Mouse (Mus musculus) forebrain, embryonic 11.5 days (tissue): Measurements from ENCODE around the gene Atp2b2. TPM values are rescaled to one million over a fixed set of nuclear protein-coding genes. Genes with fewer than 3 reads are reported as not detected.

Source experiments
- ATAC-seq: fragments of 200-750 bp; cut with Nextera tagmentation; replicated peaks from 2 replicates; pipeline ENCODE4 v1.8.0; 2017; ENCODE audit warnings: moderate TSS enrichment; ENCODE audit not compliant: low FRiP score
- DNase-seq: peaks from one replicate; pipeline ENCODE4 v3.0.0-alpha.2; 2017; ENCODE audit warnings: low spot score
- H3K27ac ChIP-seq: fragments of 300-500 bp; sonication (generic); 2 replicates; pipeline ENCODE4 v1.5.1; 2014; ENCODE audit warnings: low read depth, low read length
- H3K27me3 ChIP-seq: fragments of 300-500 bp; sonication (generic); 2 replicates; pipeline ENCODE4 v1.6.1; 2014; ENCODE audit warnings: mild to moderate bottlenecking, low read length, mixed read lengths; ENCODE audit not compliant: control insufficient read depth, insufficient read depth
- H3K36me3 ChIP-seq: fragments of 300-500 bp; sonication (generic); 2 replicates; pipeline ENCODE4 v1.6.1; 2014; ENCODE audit warnings: mild to moderate bottlenecking, low read length, moderate library complexity, mixed read lengths; ENCODE audit not compliant: control insufficient read depth, insufficient read depth
- H3K4me1 ChIP-seq: fragments of 300-500 bp; sonication (generic); replicated peaks from 2 replicates; pipeline ENCODE4 v1.6.1; 2014; ENCODE audit warnings: low read length, mixed read lengths; ENCODE audit not compliant: control insufficient read depth, insufficient read depth
- H3K4me2 ChIP-seq: fragments of 300-500 bp; sonication (generic); 2 replicates; pipeline ENCODE4 v1.6.1; 2014; ENCODE audit warnings: low read depth, mild to moderate bottlenecking, low read length, moderate library complexity, mixed read lengths; ENCODE audit not compliant: severe bottlenecking
- H3K4me3 ChIP-seq: fragments of 300-500 bp; sonication (generic); 2 replicates; pipeline ENCODE4 v1.5.1; 2014; ENCODE audit warnings: low read depth, low read length
- H3K9ac ChIP-seq: fragments of 300-500 bp; sonication (generic); 2 replicates; pipeline ENCODE4 v1.6.1; 2014; ENCODE audit warnings: low read length
- H3K9me3 ChIP-seq: fragments of 300-500 bp; sonication (generic); 2 replicates; pipeline ENCODE4 v1.6.1; 2016; ENCODE audit warnings: low read length, mixed read lengths; ENCODE audit not compliant: control insufficient read depth
- WGBS: fragments of 180-500 bp; shearing (Covaris S2); extraction: QIAGEN DNeasy Blood & Tissue Kit; methylation state at CpG from one replicate; pipeline ENCODE4 v1.1.7; 2014; 5-methylcytosine and 5-hydroxymethylcytosine counted together
- polyA plus RNA-seq: library from polyadenylated mRNA; unstranded; fragments of >200 nt; fragmentation: Nextera tagmentation; extraction: Ambion mirVana; gene quantifications from 2 replicates; pipeline ENCODE4 v1.2.1, GENCODE M21; 2014

The Atp2b2 gene
- polyA plus RNA-seq, 1 experiment from 2014 or later: 2.5 TPM

DNA sequence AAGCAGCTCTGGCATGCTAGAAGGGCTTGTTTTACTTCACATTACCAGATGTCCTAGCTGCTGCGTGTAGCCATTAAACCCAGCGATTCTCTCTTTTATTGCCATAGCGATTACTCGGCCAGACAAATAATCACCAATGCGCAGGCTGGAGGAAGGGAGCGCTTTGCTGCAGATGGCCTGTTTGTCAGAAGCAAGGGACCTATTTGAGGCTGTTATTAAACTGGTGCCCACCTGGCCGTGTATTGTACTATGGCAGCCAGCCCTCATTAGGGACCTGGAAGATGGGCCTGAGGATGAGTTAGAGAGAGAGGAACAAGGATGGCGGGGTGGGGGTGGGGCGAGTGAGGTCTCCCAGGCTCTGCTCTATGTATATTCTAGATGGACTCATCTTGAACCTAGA is 243.1 kb downstream of the Atp2b2 start:
- DNase-seq: peak; percentile 53
- no peak overlapping the region for H3K9ac ChIP-seq
- WGBS: 44% methylated on average over 9 of the region's 9 CpGs
- H3K9me3 ChIP-seq: no peaks in the 10 kb centered on the region
- H3K36me3 ChIP-seq: no peaks in the 10 kb centered on the region
- H3K27me3 ChIP-seq: no peaks in the 10 kb centered on the region
- no peak overlapping the region for H3K27ac ChIP-seq
- H3K4me3 ChIP-seq: no peak overlapping the region
- ATAC-seq: peak; percentile 43; the same call in 1 of the 2 replicates
- peaks cover 13% of the 10 kb centered on the region for H3K4me1 ChIP-seq
- no peak overlapping the region for H3K4me2 ChIP-seq

- DNase-seq (no peak), ATAC-seq (no peak)
These were observed 243.5 kb downstream of the Atp2b2 start for GRCm38 (mm10) chr6:113798921-113799320.

GRCm38 (mm10) chr6:113795241-113795702 is 247.1 kb downstream of the Atp2b2 start:
- Histone ChIP-seq H3K27ac (0 out of 2 replicates have a peak overlapping the region, but pooled peaks have one; percentile 6), H3K4me3 (no peak overlapping the region), H3K9me3 (no peaks in the 10 kb centered on the region), H3K9ac (no peak overlapping the region), H3K27me3 (no peaks in the 10 kb centered on the region), H3K4me1 (peaks cover 13% of the 10 kb centered on the region), H3K4me2 (no peak overlapping the region), H3K36me3 (no peaks in the 10 kb centered on the region)
- 8% methylated on average over 4 of the region's 4 CpGs for WGBS
- DNase-seq (peak; percentile 58), ATAC-seq (peak; percentile 55; the same call in 1 of the 2 replicates)

More at GRCm38 (mm10) chr6:113798921-113799320, 243.5 kb downstream of the Atp2b2 start:
- Histone ChIP-seq H3K27ac (no peak overlapping the region), H3K9me3 (no peaks in the 10 kb centered on the region), H3K4me3 (no peak overlapping the region), H3K4me1 (peaks cover 13% of the 10 kb centered on the region), H3K9ac (no peak overlapping the region), H3K36me3 (no peaks in the 10 kb centered on the region), H3K4me2 (no peak overlapping the region), H3K27me3 (no peaks in the 10 kb centered on the region)
- 32% methylated on average over 2 of the region's 2 CpGs for WGBS

GRCm38 (mm10) chr6:113792368-113792767 is 250.0 kb downstream of the Atp2b2 start:
- Histone ChIP-seq H3K4me2 (no peak overlapping the region), H3K36me3 (no peaks in the 10 kb centered on the region), H3K9me3 (no peaks in the 10 kb centered on the region), H3K4me1 (0 out of 2 replicates have a peak, but pooled peaks cover 4% of the 10 kb centered on the region), H3K4me3 (no peak overlapping the region), H3K27ac (no peak overlapping the region), H3K27me3 (no peaks in the 10 kb centered on the region), H3K9ac (no peak overlapping the region)
- 86% methylated on average over 5 of the region's 5 CpGs for WGBS
- ATAC-seq (no peak), DNase-seq (no peak)

DNA sequence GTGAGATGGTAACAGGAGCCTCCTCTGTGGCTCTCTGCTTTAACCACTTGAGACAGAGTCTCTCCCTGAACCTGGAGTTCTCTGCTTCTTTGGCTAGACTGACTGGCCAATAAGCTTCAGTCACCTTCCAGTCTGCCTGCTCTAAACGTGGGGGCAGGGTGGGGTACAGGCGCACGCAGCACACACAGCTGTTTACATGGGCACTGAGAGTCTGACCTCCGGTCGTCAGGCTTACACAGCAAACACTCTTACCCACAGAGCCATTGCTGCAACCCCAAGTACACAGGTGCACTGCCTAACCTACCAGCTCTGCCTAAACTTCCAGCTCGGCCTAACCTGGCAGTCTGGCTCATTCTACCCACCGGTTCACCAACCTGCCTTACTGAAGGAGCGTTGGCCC is 251.4 kb downstream of the Atp2b2 start:
- DNase-seq: no peak
- no peaks in the 10 kb centered on the region for H3K9me3 ChIP-seq
- 83% methylated on average over 8 of the region's 8 CpGs for WGBS
- H3K4me1 ChIP-seq: 0 out of 2 replicates have a peak, but pooled peaks cover 4% of the 10 kb centered on the region
- H3K4me3 ChIP-seq: no peak overlapping the region
- H3K9ac ChIP-seq: no peak overlapping the region
- H3K4me2 ChIP-seq: no peak overlapping the region
- H3K36me3 ChIP-seq: no peaks in the 10 kb centered on the region
- no peak for ATAC-seq
- no peak overlapping the region for H3K27ac ChIP-seq
- no peaks in the 10 kb centered on the region for H3K27me3 ChIP-seq

- H3K36me3 ChIP-seq: no peaks in the 10 kb centered on the region
- H3K4me3 ChIP-seq: no peak overlapping the region
- no peaks in the 10 kb centered on the region for H3K27me3 ChIP-seq
- ATAC-seq (no peak), DNase-seq (no peak)
- no peaks in the 10 kb centered on the region for H3K9me3 ChIP-seq
- 62% methylated on average over 6 of the region's 6 CpGs for WGBS
- H3K9ac ChIP-seq: no peak overlapping the region
- H3K4me2 ChIP-seq: no peak overlapping the region
- no peak overlapping the region for H3K27ac ChIP-seq
- H3K4me1 ChIP-seq: no peaks in the 10 kb centered on the region
These were observed 254.9 kb downstream of the Atp2b2 start for GRCm38 (mm10) chr6:113787459-113787968.

GRCm38 (mm10) chr6:113785658-113786057 is 256.8 kb downstream of the Atp2b2 start:
- Histone ChIP-seq H3K9ac (no peak overlapping the region), H3K4me1 (no peaks in the 10 kb centered on the region), H3K9me3 (no peaks in the 10 kb centered on the region), H3K27ac (no peak overlapping the region), H3K36me3 (no peaks in the 10 kb centered on the region), H3K4me2 (no peak overlapping the region), H3K27me3 (no peaks in the 10 kb centered on the region), H3K4me3 (no peak overlapping the region)
- no peak for ATAC-seq
- no peak for DNase-seq
- 89% methylated on average over 7 of the region's 7 CpGs for WGBS

GRCm38 (mm10) chr6:113778229-113778753 is 264.1 kb downstream of the Atp2b2 start:
- Histone ChIP-seq H3K9ac (no peak overlapping the region), H3K27ac (no peak overlapping the region), H3K4me3 (no peak overlapping the region), H3K36me3 (no peaks in the 10 kb centered on the region), H3K27me3 (no peaks in the 10 kb centered on the region), H3K4me2 (no peak overlapping the region), H3K4me1 (no peaks in the 10 kb centered on the region), H3K9me3 (no peaks in the 10 kb centered on the region)
- ATAC-seq: no peak
- DNase-seq: no peak
- WGBS: 70% methylated on average over 7 of the region's 7 CpGs

DNA sequence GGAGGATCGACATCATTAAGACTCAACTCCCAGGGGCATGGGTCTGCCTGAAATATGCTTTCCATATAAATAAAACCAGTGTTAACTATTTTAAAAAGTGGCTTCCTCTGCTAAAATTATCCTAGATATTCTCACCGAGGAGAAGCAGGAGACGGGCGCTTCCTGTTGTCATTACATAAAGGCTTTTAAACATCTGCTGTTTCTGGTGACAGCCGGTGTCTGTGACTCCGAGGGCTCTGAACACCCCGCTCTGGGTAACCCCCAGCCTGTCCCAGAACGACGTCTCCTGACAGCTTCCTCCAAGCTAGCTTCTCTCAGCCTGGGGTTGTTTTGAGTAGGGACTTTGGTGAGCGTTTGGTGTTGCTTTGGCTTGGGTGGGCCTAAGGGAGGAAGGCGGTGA is 273.6 kb downstream of the Atp2b2 start:
- Histone ChIP-seq H3K4me2 (no peak overlapping the region), H3K9ac (no peak overlapping the region), H3K4me3 (no peak overlapping the region), H3K9me3 (no peaks in the 10 kb centered on the region), H3K36me3 (no peaks in the 10 kb centered on the region), H3K4me1 (no peaks in the 10 kb centered on the region), H3K27ac (no peak overlapping the region), H3K27me3 (no peaks in the 10 kb centered on the region)
- no peak for DNase-seq
- no peak for ATAC-seq
- 80% methylated on average over 11 of the region's 11 CpGs for WGBS
